Mouse (Mus musculus) small intestine, adult 2 months (tissue): ENCODE data around the gene BC051142.
A peak's percentile ranks its signal among the peaks of the same experiment; 100 is the strongest.

Source experiments
- CTCF ChIP-seq: fragments of 200-500 bp; IDR thresholded peaks from 2 replicates; pipeline ENCODE4 v1.5.1; 2012; ENCODE audit warnings: low read depth, mild to moderate bottlenecking, control low read depth, inconsistent platforms, low read length, moderate library complexity, mixed read lengths; ENCODE audit not compliant: insufficient replicate concordance, insufficient read length; ENCODE audit errors: extremely low read depth
- POLR2A ChIP-seq: fragments of 200-500 bp; IDR thresholded peaks from 2 replicates; pipeline ENCODE4 v1.6.1; 2012; ENCODE audit warnings: low read depth, mild to moderate bottlenecking, control low read depth, inconsistent platforms, low read length, moderate library complexity

DNA sequence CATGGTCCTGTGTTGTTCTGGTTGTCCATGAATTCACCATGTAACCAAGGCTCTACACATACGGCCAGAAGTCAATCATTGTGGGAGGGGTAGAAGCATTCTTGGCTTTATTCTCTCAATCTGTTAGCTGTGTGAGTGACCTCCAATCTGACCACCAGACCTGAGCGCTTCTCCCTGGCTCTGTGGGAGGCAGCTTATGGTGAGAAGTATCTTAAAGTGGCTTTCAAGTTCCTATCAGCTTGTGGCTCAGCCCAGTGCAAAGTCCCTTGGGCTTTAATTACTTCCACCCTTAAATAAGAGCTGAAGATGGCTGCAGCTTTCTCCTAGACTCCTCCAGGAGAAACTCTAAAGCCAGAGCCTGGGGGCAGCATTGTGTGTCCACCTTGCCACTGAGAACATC lies 21.8 kb upstream of the BC051142 start, which contains the start of gene Btnl1:
- TF ChIP-seq CTCF (no peak), POLR2A (0 out of 2 replicates have a peak, but pooled peaks have one; percentile 23)
